Mouse (Mus musculus) liver, embryonic 14.5 days (tissue): ENCODE results near the gene Car11. TPM values are rescaled to one million over a fixed set of nuclear protein-coding genes. Genes with fewer than 3 reads are reported as not detected.

Experiments used
- ATAC-seq: fragments of 200-750 bp; cut with Nextera tagmentation; 2 replicates; pipeline ENCODE4 v1.8.0; 2017; ENCODE audit warnings: moderate number of reproducible peaks, mild to moderate bottlenecking, moderate library complexity; ENCODE audit not compliant: insufficient read depth
- DNase-seq, 3 experiments: peaks; one replicate each; pipeline ENCODE4 v3.0.0-alpha.2; 2012 to 2013; ENCODE audit warnings: low read depth in 3 of 3, low spot score in 3 of 3
- H3K27ac ChIP-seq: fragments of 300-500 bp; sonication (generic); 2 replicates; pipeline ENCODE4 v1.5.1; 2014; ENCODE audit warnings: moderate library complexity, mild to moderate bottlenecking, control low read depth, inconsistent platforms
- H3K27me3 ChIP-seq: fragments of 300-500 bp; sonication (generic); 2 replicates; pipeline ENCODE4 v1.6.1; 2014; ENCODE audit warnings: mild to moderate bottlenecking, low read length, moderate library complexity; ENCODE audit not compliant: control insufficient read depth, insufficient read depth
- H3K36me3 ChIP-seq: fragments of 300-500 bp; sonication (generic); replicated peaks from 2 replicates; pipeline ENCODE4 v1.6.1; 2014; ENCODE audit warnings: low read depth; ENCODE audit not compliant: control insufficient read depth, insufficient read depth
- H3K4me1 ChIP-seq, 2 experiments: fragments of 200-500 bp in 1 of 2; fragments of 300-500 bp in 1 of 2; sonication (generic) in 1 of 2; replicated peaks; 2 replicates each; pipeline ENCODE4 v1.6.1; 2012 to 2014; ENCODE audit warnings: antibody characterized with exemption in 1 of 2, inconsistent platforms in 1 of 2, low read length in 1 of 2; ENCODE audit not compliant: control insufficient read depth in 2 of 2, insufficient read depth in 2 of 2
- H3K4me2 ChIP-seq: fragments of 300-500 bp; sonication (generic); 2 replicates; pipeline ENCODE4 v1.6.1; 2014; ENCODE audit warnings: low read depth, mild to moderate bottlenecking, control low read depth, moderate library complexity
- H3K4me3 ChIP-seq, 2 experiments: fragments of 200-500 bp in 1 of 2; fragments of 300-500 bp in 1 of 2; sonication (generic) in 1 of 2; 2 replicates each; pipeline ENCODE4 v1.5.1; 2012 to 2014; ENCODE audit warnings: low read depth in 2 of 2, low read length in 2 of 2, mild to moderate bottlenecking in 2 of 2, control low read depth in 1 of 2, inconsistent platforms in 1 of 2, moderate library complexity in 1 of 2; ENCODE audit not compliant: insufficient read depth in 1 of 2
- H3K9ac ChIP-seq: fragments of 300-500 bp; sonication (generic); replicated peaks from 2 replicates; pipeline ENCODE4 v1.6.1; 2014; ENCODE audit warnings: mild to moderate bottlenecking, control low read depth, moderate library complexity
- H3K9me3 ChIP-seq: fragments of 300-500 bp; sonication (generic); 2 replicates; pipeline ENCODE4 v1.6.1; 2016; ENCODE audit warnings: low read length, mixed read lengths; ENCODE audit not compliant: control insufficient read depth
- CTCF ChIP-seq: IDR thresholded peaks from 2 replicates; pipeline ENCODE4 v1.5.1; 2016; ENCODE audit warnings: antibody characterized with exemption, low read depth, control low read depth
- EP300 ChIP-seq: IDR thresholded peaks from 2 replicates; pipeline ENCODE4 v1.6.1; 2016; ENCODE audit warnings: antibody characterized with exemption, low read depth
- WGBS: fragments of 180-500 bp; shearing (Covaris S2); extraction: QIAGEN DNeasy Blood & Tissue Kit; methylation state at CpG from one replicate; pipeline ENCODE4 v1.1.7; 2014; ENCODE audit not compliant: insufficient replicate concordance; 5-methylcytosine and 5-hydroxymethylcytosine counted together
- polyA plus RNA-seq, 2 experiments: library from polyadenylated mRNA; depleted of rRNA in 1 of 2; stranded (reverse) in 1 of 2; unstranded in 1 of 2; fragments of >200 nt; fragmentation: Nextera tagmentation in 1 of 2; extraction: Ambion mirVana in 1 of 2; gene quantifications; 2 replicates each; pipeline versions ENCODE4 v1.2.1 to v1.2.3; 2012 to 2014

Car11 gene
- polyA plus RNA-seq, 2 experiments = 0.23 to 0.44 TPM

DNA sequence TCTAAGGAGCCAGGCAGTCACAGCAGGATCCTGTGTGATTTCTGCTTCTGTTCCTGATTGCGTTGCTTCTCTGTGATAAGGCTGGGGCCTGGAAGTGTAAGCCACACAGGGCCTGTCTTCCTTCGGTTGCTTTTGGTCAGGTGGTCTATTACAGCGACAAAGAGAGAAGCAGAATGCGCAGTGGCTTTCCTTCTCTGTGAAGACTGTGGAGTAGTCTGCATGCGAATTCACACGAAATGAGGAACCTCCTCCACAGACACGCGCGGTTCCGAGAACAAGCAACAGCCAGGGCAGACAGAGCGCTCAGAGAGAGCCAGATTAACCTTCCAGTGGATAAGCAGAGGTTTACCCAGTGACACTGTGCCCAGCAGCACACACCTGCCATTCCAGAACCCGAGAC is 41.7 kb downstream of the Car11 start:
- H3K4me1 ChIP-seq = peaks cover 0 to 4% of the 10 kb centered on the region in 2 experiments; a peak in 2 of 4 replicates
- no peaks in the 10 kb centered on the region for H3K36me3 ChIP-seq
- no peaks in the 10 kb centered on the region for H3K27me3 ChIP-seq
- no peak overlapping the region for H3K4me3 ChIP-seq
- DNase-seq (no peak), ATAC-seq (no peak)
- TF ChIP-seq EP300 = no peak
- no peak for TF ChIP-seq CTCF
- peak overlapping the region; percentile 51; the same call in 1 of the 2 replicates for H3K4me2 ChIP-seq
- H3K9me3 ChIP-seq = no peaks in the 10 kb centered on the region
- H3K9ac ChIP-seq = no peak overlapping the region
- 23% methylated on average over 12 of the region's 12 CpGs for WGBS
- H3K27ac ChIP-seq = no peak overlapping the region

DNA sequence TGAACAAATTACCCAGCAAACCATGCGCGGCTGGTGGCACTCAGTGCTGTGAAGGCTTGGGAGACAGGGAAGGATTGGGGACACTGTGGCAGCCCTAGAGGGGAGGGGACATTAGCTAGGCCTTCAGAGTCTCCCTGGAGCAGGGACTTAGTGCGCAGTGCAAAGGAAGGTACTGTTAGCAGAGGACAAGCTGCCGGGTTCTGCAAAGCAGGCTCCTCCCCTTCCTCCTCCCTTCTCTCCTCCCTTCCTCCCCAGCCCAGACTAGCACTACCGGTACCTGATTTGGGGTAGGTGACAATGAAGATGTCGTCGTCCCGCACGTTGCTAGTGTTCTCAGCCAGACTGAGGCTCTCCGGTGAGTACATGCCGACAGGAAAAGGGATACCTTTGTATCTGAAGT is 42.1 kb downstream of the Car11 start:
- H3K4me3 ChIP-seq = peak overlapping the region; percentile 6 to 43; a peak in 2 of 4 replicates
- no peak for TF ChIP-seq CTCF
- TF ChIP-seq EP300 = no peak
- no peaks in the 10 kb centered on the region for H3K9me3 ChIP-seq
- H3K27ac ChIP-seq = no peak overlapping the region
- H3K4me2 ChIP-seq = peak overlapping the region; percentile 51
- H3K4me1 ChIP-seq = peaks cover 0 to 4% of the 10 kb centered on the region in 2 experiments; a peak in 2 of 4 replicates
- H3K9ac ChIP-seq = no peak overlapping the region
- H3K36me3 ChIP-seq = no peaks in the 10 kb centered on the region
- no peak for DNase-seq
- peak; percentile 45; the same call in 1 of the 2 replicates for ATAC-seq
- WGBS = 27% methylated on average over 11 of the region's 11 CpGs
- no peaks in the 10 kb centered on the region for H3K27me3 ChIP-seq

DNA sequence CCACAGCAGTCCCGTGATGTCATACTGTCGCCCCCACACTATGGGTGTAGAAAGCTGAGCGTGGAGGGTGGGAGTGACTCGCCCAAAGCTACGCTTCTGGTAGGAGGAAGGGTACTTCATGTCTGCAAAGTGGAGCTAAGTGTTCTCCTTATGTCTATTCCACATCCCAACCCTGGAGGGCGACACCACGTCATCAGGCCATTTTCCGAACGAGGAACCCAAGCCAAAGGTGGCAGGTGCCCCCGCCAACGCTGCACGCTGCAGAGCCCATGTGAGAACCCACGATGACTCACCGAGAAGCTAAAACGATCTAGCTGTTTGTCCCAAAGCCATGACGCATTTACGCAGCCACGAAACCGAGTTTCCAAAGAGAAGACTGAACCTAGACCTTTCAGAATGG is 42.7 kb downstream of the Car11 start:
- DNase-seq = peak in 1 of 3 experiments; percentile 38
- Histone ChIP-seq H3K36me3 (no peaks in the 10 kb centered on the region), H3K4me3 (peak overlapping the region in 1 of 2 experiments; percentile 43; a peak in 1 of 4 replicates), H3K4me2 (peak overlapping the region; percentile 51), H3K9ac (no peak overlapping the region), H3K4me1 (peaks cover 0 to 4% of the 10 kb centered on the region in 2 experiments; a peak in 2 of 4 replicates), H3K27ac (no peak overlapping the region), H3K9me3 (no peaks in the 10 kb centered on the region), H3K27me3 (no peaks in the 10 kb centered on the region)
- 22% methylated on average over 19 of the region's 19 CpGs for WGBS
- TF ChIP-seq CTCF (no peak), EP300 (no peak)
- no peak for ATAC-seq

DNA sequence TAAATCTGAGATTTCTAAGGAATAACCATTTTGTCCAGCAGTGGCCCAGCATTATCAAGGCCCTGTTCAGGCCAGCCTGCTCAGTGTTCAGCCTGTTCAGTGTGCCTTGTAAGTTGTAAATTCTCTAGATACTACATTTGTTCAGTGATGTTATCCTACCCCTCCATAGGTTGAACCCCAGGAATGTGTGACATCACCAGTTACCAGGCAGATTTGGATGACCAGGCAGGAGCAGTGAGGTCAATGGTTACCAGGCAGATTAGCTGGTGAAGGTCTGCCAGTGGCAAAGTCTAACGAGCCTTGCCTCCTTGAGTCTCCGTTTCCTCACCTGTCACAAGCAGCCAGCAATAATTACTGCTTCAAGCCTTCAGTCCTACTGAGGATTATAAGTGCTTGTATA is 44.7 kb downstream of the Car11 start:
- peak in 1 of 3 experiments; percentile 31 for DNase-seq
- ATAC-seq = no peak
- no peak for TF ChIP-seq CTCF
- no peak for TF ChIP-seq EP300
- H3K9ac ChIP-seq = no peak overlapping the region
- H3K27ac ChIP-seq = no peak overlapping the region
- no peaks in the 10 kb centered on the region for H3K36me3 ChIP-seq
- no peaks in the 10 kb centered on the region for H3K27me3 ChIP-seq
- no peaks in the 10 kb centered on the region for H3K9me3 ChIP-seq
- H3K4me2 ChIP-seq = no peak overlapping the region
- H3K4me3 ChIP-seq = no peak overlapping the region
- 36% methylated on average over 2 of the region's 2 CpGs for WGBS
- peaks cover 0 to 4% of the 10 kb centered on the region in 2 experiments; a peak in 2 of 4 replicates for H3K4me1 ChIP-seq

DNA sequence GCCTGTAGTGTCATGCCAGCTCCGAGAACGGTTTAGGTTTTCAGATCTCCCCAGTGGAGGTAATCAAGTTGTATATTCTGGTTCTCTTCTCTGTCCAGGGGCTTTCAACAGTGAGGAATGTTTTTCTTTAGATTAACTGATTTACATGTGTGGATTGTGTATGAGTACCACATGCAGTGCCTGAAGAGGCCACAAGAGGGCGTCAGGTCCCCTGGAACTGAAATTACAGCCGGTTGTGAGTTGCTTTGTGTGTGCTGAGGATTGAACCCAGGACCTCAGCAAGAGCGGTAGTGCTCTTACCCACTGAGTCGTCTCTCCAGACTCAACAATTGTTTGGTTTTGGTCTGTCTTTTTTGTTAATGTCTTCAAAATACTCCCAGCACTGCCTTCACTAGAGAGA is 46.9 kb downstream of the Car11 start:
- H3K9me3 ChIP-seq = no peaks in the 10 kb centered on the region
- ATAC-seq (no peak), DNase-seq (no peak)
- no peak overlapping the region for H3K4me3 ChIP-seq
- TF ChIP-seq CTCF (peak; percentile 75), EP300 (no peak)
- no peaks in the 10 kb centered on the region for H3K27me3 ChIP-seq
- WGBS = 53% methylated on average over 6 of the region's 6 CpGs
- H3K36me3 ChIP-seq = no peaks in the 10 kb centered on the region
- H3K27ac ChIP-seq = no peak overlapping the region
- H3K4me2 ChIP-seq = no peak overlapping the region
- H3K9ac ChIP-seq = no peak overlapping the region
- peaks cover 0 to 4% of the 10 kb centered on the region in 2 experiments; a peak in 2 of 4 replicates for H3K4me1 ChIP-seq
